Mouse (Mus musculus) megakaryocyte, embryonic 14.5 days (primary cell): ENCODE data around the gene Msh2.

Experiments
- FLI1 ChIP-seq: IDR thresholded peaks from 2 replicates; pipeline ENCODE4 v1.6.1; 2012; ENCODE audit warnings: low read length, inconsistent platforms, mixed read lengths
- GATA1 ChIP-seq: IDR thresholded peaks from 3 replicates; pipeline ENCODE4 v1.6.1; 2012; ENCODE audit warnings: mixed read lengths, low read length, inconsistent platforms, borderline replicate concordance

DNA sequence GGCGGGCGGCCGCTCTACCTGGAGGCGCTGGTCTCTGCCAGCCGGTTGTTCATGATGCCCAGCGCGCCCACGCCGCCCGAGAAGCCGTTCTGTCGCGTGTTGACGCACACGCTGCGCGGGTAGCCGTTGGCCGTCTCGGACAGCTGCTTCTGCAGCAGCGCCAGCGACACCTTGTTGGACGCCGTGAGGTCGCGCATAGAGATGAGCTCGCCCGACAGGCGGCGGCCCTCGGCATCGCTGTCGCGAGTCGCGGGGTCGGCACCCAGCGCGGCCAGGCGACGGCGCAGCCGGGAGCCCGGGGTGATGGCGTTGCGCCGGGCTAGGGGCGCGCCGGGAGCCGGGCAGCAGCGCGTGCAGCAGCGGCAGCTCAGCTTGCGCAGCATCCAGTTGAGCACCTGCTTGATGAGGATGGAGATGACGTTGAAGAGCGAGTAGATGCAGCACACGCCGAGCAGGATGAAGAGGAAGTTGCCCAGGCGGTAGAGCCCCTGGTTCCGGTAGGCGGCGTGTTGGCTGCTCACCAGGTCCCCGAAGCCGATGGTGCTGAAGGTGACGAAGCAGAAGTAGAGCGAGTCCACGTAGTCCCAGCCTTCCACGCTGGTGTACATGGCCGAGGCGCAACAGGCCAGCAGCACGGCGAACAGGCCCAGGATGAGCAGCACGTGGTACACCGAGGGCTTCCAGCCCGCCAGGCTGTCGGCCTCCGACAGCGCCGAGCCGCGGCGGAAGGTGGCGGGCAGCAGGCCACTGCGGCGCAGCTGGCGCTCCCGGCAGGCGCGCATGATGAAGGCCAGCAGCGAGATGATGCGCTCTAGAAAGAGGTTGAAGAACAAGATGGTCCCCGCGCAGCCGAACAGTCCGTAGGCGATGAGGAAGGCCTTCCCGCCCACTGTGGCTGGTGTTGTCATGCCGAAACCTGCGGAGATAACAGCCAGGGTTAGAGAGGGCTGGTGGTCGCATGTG is 74.1 kb downstream of the Msh2 start:
- no peak for TF ChIP-seq GATA1
- no peak for TF ChIP-seq FLI1
